Mouse (Mus musculus) G1E (cell line): ENCODE measurements around the gene Hist1h2bq.

Experiments used
- CTCF ChIP-seq: IDR thresholded peaks from 2 replicates; pipeline ENCODE4 v1.5.1; 2012; ENCODE audit warnings: low read depth, low read length, inconsistent platforms, mixed read lengths
- GATA1 ChIP-seq: IDR thresholded peaks from 2 replicates; pipeline ENCODE4 v1.6.1; 2012; ENCODE audit warnings: borderline replicate concordance, low read length, inconsistent platforms, mixed read lengths
- GATA2 ChIP-seq: IDR thresholded peaks from 2 replicates; pipeline ENCODE4 v1.6.1; 2012; ENCODE audit warnings: low read depth, low read length, inconsistent platforms, borderline replicate concordance
- POLR2AphosphoS5 ChIP-seq: IDR thresholded peaks from 2 replicates; pipeline ENCODE4 v1.6.1; 2012; ENCODE audit warnings: low read depth, low read length, inconsistent platforms; ENCODE audit not compliant: insufficient replicate concordance
- TAL1 ChIP-seq: conservative IDR thresholded peaks from 2 replicates; pipeline ENCODE4 v1.6.1; 2012; ENCODE audit warnings: low read depth, low read length, inconsistent platforms, mixed read lengths

DNA sequence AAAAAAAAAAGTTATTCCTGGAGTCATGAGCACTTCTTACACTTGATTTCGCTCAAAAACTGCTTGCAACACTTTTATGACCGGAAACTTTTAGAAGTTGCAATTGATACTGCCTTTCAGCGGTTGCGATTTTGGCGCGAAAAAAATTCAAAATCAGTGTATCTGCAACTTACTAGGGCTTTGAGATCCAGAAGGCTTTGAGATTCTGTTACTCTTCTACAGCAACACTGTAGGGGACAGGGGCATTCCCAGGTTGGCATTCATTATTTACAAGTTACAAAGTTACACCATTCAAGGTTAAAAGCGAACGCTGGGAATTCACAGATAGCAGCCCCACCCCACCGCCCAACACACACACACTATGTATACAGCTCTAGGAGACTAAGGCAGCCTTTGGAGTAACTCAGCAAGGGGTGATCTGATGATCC, 26.2 kb downstream of the Hist1h2bq start:
- TF ChIP-seq CTCF (no peak), GATA1 (no peak), TAL1 (no peak), POLR2AphosphoS5 (no peak), GATA2 (no peak)
